Mouse (Mus musculus) MEL (cell line): ENCODE results near the gene Slc13a1. TPM values are rescaled to one million over a fixed set of nuclear protein-coding genes. Genes with fewer than 3 reads are reported as not detected.

Experiments used
- DNase-seq: peaks from one replicate; pipeline ENCODE4 v3.0.0; 2011; ENCODE audit warnings: low read depth, low spot score
- H3K27ac ChIP-seq: 2 replicates; pipeline ENCODE4 v1.5.1; 2012; ENCODE audit warnings: low read depth, mild to moderate bottlenecking, control low read depth, low read length, moderate library complexity; ENCODE audit not compliant: control insufficient read depth
- H3K27me3 ChIP-seq, 2 experiments: fragments of 150-350 bp in 1 of 2; sonication (generic) in 1 of 2; 2 replicates each; pipeline ENCODE4 v1.6.1; 2012; ENCODE audit warnings: low read length in 2 of 2, mild to moderate bottlenecking in 2 of 2, improper control_type of control experiment in 1 of 2, moderate library complexity in 1 of 2; ENCODE audit not compliant: insufficient read depth in 2 of 2, control insufficient read depth in 1 of 2
- H3K36me3 ChIP-seq, 2 experiments: 2 replicates each; pipeline ENCODE4 v1.6.1; 2012 to 2014; ENCODE audit warnings: low read length in 2 of 2, improper control_type of control experiment in 1 of 2, inconsistent platforms in 1 of 2, mild to moderate bottlenecking in 1 of 2; ENCODE audit not compliant: insufficient read depth in 2 of 2, control insufficient read depth in 1 of 2
- H3K4me1 ChIP-seq, 2 experiments: fragments of 150-350 bp in 1 of 2; sonication (generic) in 1 of 2; 2 replicates each; pipeline ENCODE4 v1.6.1; 2012; ENCODE audit warnings: low read length in 2 of 2, improper control_type of control experiment in 1 of 2, mild to moderate bottlenecking in 1 of 2; ENCODE audit not compliant: insufficient read depth in 2 of 2, control insufficient read depth in 1 of 2
- H3K4me3 ChIP-seq, 2 experiments: fragments of 150-350 bp in 1 of 2; sonication (generic) in 1 of 2; 2 replicates each; pipeline ENCODE4 v1.5.1; 2012; ENCODE audit warnings: low read depth in 2 of 2, low read length in 2 of 2, mild to moderate bottlenecking in 2 of 2, moderate library complexity in 2 of 2, control low read depth in 1 of 2, improper control_type of control experiment in 1 of 2; ENCODE audit not compliant: control insufficient read depth in 1 of 2, insufficient read depth in 1 of 2
- H3K79me2 ChIP-seq: 2 replicates; pipeline ENCODE4 v1.6.1; 2012; ENCODE audit warnings: mild to moderate bottlenecking, low read length, moderate library complexity; ENCODE audit not compliant: control insufficient read depth, poor library complexity, insufficient read depth
- H3K9ac ChIP-seq: 2 replicates; pipeline ENCODE4 v1.6.1; 2012; ENCODE audit warnings: low read depth, mild to moderate bottlenecking, control low read depth, low read length, moderate library complexity; ENCODE audit not compliant: control insufficient read depth, poor library complexity, severe bottlenecking
- H3K9me3 ChIP-seq: fragments of 150-350 bp; sonication (generic); replicated peaks from 2 replicates; pipeline ENCODE4 v1.6.1; 2012; ENCODE audit warnings: mild to moderate bottlenecking, low read length, improper control_type of control experiment, moderate library complexity; ENCODE audit not compliant: insufficient read depth
- CHD1 ChIP-seq: IDR thresholded peaks from 2 replicates; pipeline ENCODE4 v1.6.1; 2012; ENCODE audit warnings: low read depth, mild to moderate bottlenecking, inconsistent platforms, low read length, improper control_type of control experiment
- CTCF ChIP-seq, 3 experiments: IDR thresholded peaks in 2 of 3; conservative IDR thresholded peaks in 1 of 3; 2 replicates each; pipeline ENCODE4 v1.5.1; 2011 to 2012; ENCODE audit warnings: low read length in 3 of 3, low read depth in 2 of 3, mild to moderate bottlenecking in 2 of 3, improper control_type of control experiment in 1 of 3, inconsistent platforms in 1 of 3, mixed read lengths in 1 of 3, moderate library complexity in 1 of 3; ENCODE audit not compliant: control insufficient read depth in 1 of 3, insufficient read depth in 1 of 3, poor library complexity in 1 of 3, severe bottlenecking in 1 of 3
- ELF1 ChIP-seq: IDR thresholded peaks from 2 replicates; pipeline ENCODE4 v1.6.1; 2014; ENCODE audit warnings: low read depth, mild to moderate bottlenecking, inconsistent platforms, low read length, improper control_type of control experiment, moderate library complexity
- EP300 ChIP-seq, 2 experiments: IDR thresholded peaks; 2 replicates each; pipeline ENCODE4 v1.6.1; 2011; ENCODE audit warnings: improper control_type of control experiment in 2 of 2, low read length in 2 of 2, low read depth in 1 of 2, mild to moderate bottlenecking in 1 of 2
- GATA1 ChIP-seq: IDR thresholded peaks from 2 replicates; pipeline ENCODE4 v1.6.1; 2011; ENCODE audit warnings: low read depth, low read length, improper control_type of control experiment
- JUND ChIP-seq: IDR thresholded peaks from 2 replicates; pipeline ENCODE4 v1.6.1; 2011; ENCODE audit warnings: low read depth, mild to moderate bottlenecking, improper control_type of control experiment, low read length
- KAT2A ChIP-seq: conservative IDR thresholded peaks from 2 replicates; pipeline ENCODE4 v1.6.1; 2012; ENCODE audit warnings: low read depth, low read length, improper control_type of control experiment, inconsistent platforms
- MEF2A ChIP-seq: IDR thresholded peaks from 2 replicates; pipeline ENCODE4 v1.6.1; 2014; ENCODE audit warnings: low read depth, mild to moderate bottlenecking, inconsistent platforms, low read length, improper control_type of control experiment; ENCODE audit not compliant: poor library complexity, insufficient replicate concordance, severe bottlenecking; ENCODE audit errors: extremely low read depth
- NELFE ChIP-seq: IDR thresholded peaks from 2 replicates; pipeline ENCODE4 v1.6.1; 2011; ENCODE audit warnings: low read depth, low read length, improper control_type of control experiment
- POLR2AphosphoS2 ChIP-seq: IDR thresholded peaks from 2 replicates; pipeline ENCODE4 v1.6.1; 2011; ENCODE audit warnings: low read length, improper control_type of control experiment
- RCOR1 ChIP-seq: IDR thresholded peaks from 2 replicates; pipeline ENCODE4 v1.6.1; 2012; ENCODE audit warnings: low read depth, mild to moderate bottlenecking, inconsistent platforms, low read length, improper control_type of control experiment
- SIN3A ChIP-seq: IDR thresholded peaks from 2 replicates; pipeline ENCODE4 v1.6.1; 2012; ENCODE audit warnings: low read length, improper control_type of control experiment, inconsistent platforms
- SMC3 ChIP-seq: IDR thresholded peaks from 2 replicates; pipeline ENCODE4 v1.6.1; 2011; ENCODE audit warnings: low read depth, low read length, improper control_type of control experiment
- TBP ChIP-seq: IDR thresholded peaks from 2 replicates; pipeline ENCODE4 v1.8.0; 2011; ENCODE audit warnings: low read depth, low read length, improper control_type of control experiment
- UBTF ChIP-seq: IDR thresholded peaks from 2 replicates; pipeline ENCODE4 v1.6.1; 2012; ENCODE audit warnings: low read depth, mild to moderate bottlenecking, inconsistent platforms, low read length, improper control_type of control experiment, moderate library complexity, borderline replicate concordance; ENCODE audit not compliant: insufficient read depth
- USF2 ChIP-seq, 2 experiments: IDR thresholded peaks; 2 replicates each; pipeline ENCODE4 v1.6.1; 2011 to 2012; ENCODE audit warnings: improper control_type of control experiment in 2 of 2, low read length in 2 of 2, borderline replicate concordance in 1 of 2, inconsistent platforms in 1 of 2, low read depth in 1 of 2, mild to moderate bottlenecking in 1 of 2; ENCODE audit not compliant: insufficient read depth in 1 of 2
- ZC3H11A ChIP-seq: IDR thresholded peaks from 2 replicates; pipeline ENCODE4 v1.6.1; 2012; ENCODE audit warnings: low read depth, mild to moderate bottlenecking, inconsistent platforms, low read length, improper control_type of control experiment
- ZMIZ1 ChIP-seq: IDR thresholded peaks from 2 replicates; pipeline ENCODE4 v1.6.1; 2012; ENCODE audit warnings: low read depth, mild to moderate bottlenecking, inconsistent platforms, low read length, improper control_type of control experiment, moderate library complexity
- polyA plus RNA-seq, 2 experiments: library from polyadenylated mRNA; stranded (reverse) in 1 of 2; unstranded in 1 of 2; fragments of >175 nt in 1 of 2; fragments of >200 nt in 1 of 2; gene quantifications; 2 replicates each; pipeline versions ENCODE4 v1.2.1 to v1.2.4; 2012; ENCODE audit warnings: low replicate concordance in 2 of 2, low read depth in 1 of 2; ENCODE audit not compliant: insufficient read length in 2 of 2, insufficient read depth in 1 of 2, missing spikeins in 1 of 2
- total RNA-seq: library from RNA; depleted of rRNA; stranded (reverse); fragments of 300-350 nt; gene quantifications from 2 replicates; pipeline ENCODE4 v1.2.3, GENCODE M21; 2012; rRNA removed

The Slc13a1 gene
- total RNA-seq (not detected in 2 replicates), polyA plus RNA-seq (not detected)

- Histone ChIP-seq H3K27ac (no peak within 1 kb of the TSS), H3K27me3 (no peaks in the 10 kb centered on the region), H3K9ac (no peak within 1 kb of the TSS), H3K4me3 (no peak within 1 kb of the TSS), H3K79me2 (no peaks in the 10 kb centered on the region), H3K9me3 (no peaks in the 10 kb centered on the region), H3K36me3 (no peaks in the 10 kb centered on the region), H3K4me1 (no peaks in the 10 kb centered on the region)
- TF ChIP-seq JUND = no peak
- TF ChIP-seq ELF1 = no peak
- no peak for TF ChIP-seq MEF2A
- no peak for TF ChIP-seq ZMIZ1
- TF ChIP-seq GATA1 = no peak
- TF ChIP-seq POLR2AphosphoS2 = no peak
- no peak for TF ChIP-seq KAT2A
- no peak for TF ChIP-seq TBP
- no peak for TF ChIP-seq CTCF (IDR thresholded peaks at IDR 0.05 in 2 of 3, conservative IDR thresholded peaks at IDR 0.05 in 1 of 3; ENCODE audit: control insufficient read depth in 1 of 3, insufficient read depth in 1 of 3, low read depth in 2 of 3, low read length in 3 of 3, poor library complexity in 1 of 3, severe bottlenecking in 1 of 3)
- TF ChIP-seq USF2 (IDR thresholded peaks at IDR 0.05; ENCODE audit: borderline replicate concordance in 1 of 2, insufficient read depth in 1 of 2, low read depth in 1 of 2, low read length in 2 of 2) = no peak
- TF ChIP-seq SMC3 = no peak
- no peak for TF ChIP-seq SIN3A
- no peak for TF ChIP-seq RCOR1
- no peak for TF ChIP-seq UBTF
- TF ChIP-seq CHD1 = no peak
- DNase-seq = no peak
Measured at GRCm38 (mm10) chr6:24167734-24168327, at the start of gene Slc13a1. Gene Slc13a1, minus strand, starts transcription at chr6:24168092.

- TF ChIP-seq EP300 (IDR thresholded peaks at IDR 0.05; ENCODE audit: low read depth in 1 of 2, low read length in 2 of 2) = no peak
- TF ChIP-seq ZC3H11A = no peak
- TF ChIP-seq CHD1 = no peak
- no peak for TF ChIP-seq NELFE
- no peak overlapping the region for H3K4me3 ChIP-seq
- no peaks in the 10 kb centered on the region for H3K27me3 ChIP-seq
- H3K36me3 ChIP-seq = no peaks in the 10 kb centered on the region
- no peak overlapping the region for H3K27ac ChIP-seq
- H3K4me1 ChIP-seq = no peaks in the 10 kb centered on the region
- H3K9ac ChIP-seq = no peak overlapping the region
- DNase-seq = no peak
- no peaks in the 10 kb centered on the region for H3K9me3 ChIP-seq
- H3K79me2 ChIP-seq = no peaks in the 10 kb centered on the region
Measured at GRCm38 (mm10) chr6:24207866-24208265, 40.0 kb upstream of the Slc13a1 start.
